Mouse (Mus musculus): ENCODE measurements around the gene Apoa4. TPM values are rescaled to one million over a fixed set of nuclear protein-coding genes. Genes with fewer than 3 reads are reported as not detected.

Apoa4 gene
- not detected for total RNA-seq (2023)

DNA sequence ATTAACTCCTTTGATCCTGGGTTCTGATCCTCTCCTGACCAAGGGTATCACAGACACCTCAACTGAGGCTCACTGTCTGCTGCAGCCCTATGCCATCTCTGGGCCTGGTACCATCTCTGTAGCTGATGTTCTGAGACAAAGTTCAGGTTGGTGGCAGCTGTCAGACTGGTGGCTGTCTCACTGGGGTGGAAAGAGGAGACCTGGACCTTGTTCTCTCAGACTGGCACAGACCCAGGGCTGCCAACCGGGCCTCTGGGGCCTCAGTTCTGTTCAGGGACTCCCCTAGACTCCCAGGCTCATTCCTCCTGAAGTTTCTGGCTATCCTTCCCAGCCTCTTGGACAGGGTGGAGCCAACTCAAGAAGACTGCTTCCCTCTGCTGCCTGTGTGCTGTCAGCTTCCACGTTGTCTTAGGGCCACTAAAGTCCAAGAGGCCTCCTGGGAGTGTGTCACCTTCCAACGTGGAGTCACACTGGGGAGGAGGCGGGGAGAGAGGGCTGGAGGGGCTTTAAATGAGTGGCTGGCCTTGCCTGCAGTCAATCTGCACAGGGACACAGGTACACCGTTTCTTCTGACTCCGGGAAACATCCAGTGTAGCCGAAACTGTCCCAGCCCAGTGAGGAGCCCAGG lies at the start of gene Apoa4:
Apoa4 (plus strand) TSS at position 171 of the 628 bp plus-strand sequence.

DNA sequence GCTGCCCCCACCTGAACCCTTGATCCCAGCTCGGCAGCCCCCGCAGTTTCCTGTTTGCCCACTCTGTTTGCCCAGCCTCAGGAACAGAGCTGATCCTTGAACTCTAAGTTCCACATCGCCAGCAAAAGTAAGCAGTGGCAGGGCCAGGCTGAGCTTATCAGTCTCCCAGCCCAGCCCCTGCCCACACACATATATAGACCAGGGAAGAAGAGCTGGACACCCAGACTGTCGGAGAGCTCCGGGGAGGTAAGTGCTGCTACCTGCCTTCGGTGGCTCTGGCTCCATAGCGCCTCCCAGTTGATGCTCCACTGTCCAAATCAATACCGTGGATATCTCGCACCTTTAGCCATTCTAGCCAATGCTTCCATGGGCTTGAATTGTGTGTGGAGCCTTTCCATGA lies 12.0 kb upstream of the Apoa4 start, which contains the start of gene Apoa1:
Apoa1 (plus strand) TSS at position 90 of the 400 bp plus-strand sequence.

DNA sequence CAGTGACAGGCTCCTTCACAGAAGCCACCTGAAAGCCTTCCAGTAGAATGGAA lies 5.1 kb upstream of the Apoa4 start, which contains the start of gene Apoc3:
Apoc3 (minus strand) TSS at position 41 of the 53 bp plus-strand sequence.

DNA sequence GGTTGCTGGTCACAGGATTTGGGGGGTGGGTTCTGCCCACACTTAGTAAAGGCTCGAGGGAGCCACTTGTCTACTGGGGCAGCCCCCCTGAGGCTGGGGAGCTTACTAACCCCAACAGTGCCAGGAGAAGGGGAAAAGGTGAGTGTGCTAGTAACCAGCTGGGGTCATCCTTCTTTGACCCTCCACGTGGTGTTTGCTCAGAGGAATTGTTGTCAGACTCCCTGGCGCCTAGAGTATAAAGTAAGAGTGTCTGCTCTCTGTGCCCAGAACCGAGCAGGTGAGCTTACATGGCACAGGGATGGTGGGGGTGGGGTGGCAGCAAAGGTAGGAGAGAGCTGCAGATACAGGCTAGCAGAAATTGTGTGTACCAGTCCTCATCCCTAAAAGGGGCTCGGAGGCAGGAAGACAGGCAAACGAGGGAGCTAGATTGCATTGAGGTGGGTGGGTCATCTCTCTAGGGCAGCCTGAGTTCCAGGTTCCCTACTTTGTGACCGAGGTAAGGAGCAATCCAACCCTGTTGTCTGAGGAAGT lies 27.9 kb downstream of the Apoa4 start, which contains the start of gene Apoa5:
Apoa5 (plus strand) TSS at position 291 of the 531 bp plus-strand sequence.

DNA sequence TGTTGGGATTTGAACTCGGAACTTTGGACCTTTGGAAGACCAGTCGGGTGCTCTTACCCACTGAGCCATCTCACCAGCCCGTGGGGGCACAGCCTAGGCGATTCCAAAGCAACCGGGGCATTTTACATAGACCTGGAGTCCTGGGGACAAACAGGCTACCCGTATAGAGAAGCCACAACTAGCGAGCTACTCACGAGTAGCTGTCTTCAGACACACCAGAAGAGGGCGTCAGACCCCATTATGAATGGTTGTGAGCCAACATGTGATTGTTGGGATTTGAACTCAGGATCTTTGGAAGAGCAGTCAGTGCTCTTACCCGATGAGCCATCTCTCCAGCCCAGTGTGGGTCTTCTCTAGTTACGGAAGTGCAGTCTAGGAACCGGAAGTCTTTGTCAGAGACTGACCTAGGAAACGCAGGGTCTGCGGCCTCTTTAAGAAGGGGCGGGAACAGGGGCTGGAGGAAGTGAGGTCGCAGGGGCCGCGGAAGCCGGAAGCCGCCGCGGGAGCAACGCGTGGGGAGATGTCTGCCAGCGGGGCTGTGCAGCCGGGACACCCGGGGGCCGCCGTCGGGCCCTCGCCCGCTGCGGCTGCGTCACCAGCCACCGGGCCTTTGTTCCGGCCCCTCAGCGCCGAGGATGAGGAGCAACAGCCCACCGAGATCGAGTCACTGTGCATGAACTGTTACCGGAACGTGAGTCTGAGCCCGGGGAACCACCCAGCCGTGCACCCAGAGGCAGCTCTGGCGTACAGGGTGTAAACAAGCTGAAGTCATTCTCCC lies 32.4 kb downstream of the Apoa4 start, which contains the start of gene Zpr1:
Zpr1 (plus strand) TSS at position 388 of the 778 bp plus-strand sequence.

DNA sequence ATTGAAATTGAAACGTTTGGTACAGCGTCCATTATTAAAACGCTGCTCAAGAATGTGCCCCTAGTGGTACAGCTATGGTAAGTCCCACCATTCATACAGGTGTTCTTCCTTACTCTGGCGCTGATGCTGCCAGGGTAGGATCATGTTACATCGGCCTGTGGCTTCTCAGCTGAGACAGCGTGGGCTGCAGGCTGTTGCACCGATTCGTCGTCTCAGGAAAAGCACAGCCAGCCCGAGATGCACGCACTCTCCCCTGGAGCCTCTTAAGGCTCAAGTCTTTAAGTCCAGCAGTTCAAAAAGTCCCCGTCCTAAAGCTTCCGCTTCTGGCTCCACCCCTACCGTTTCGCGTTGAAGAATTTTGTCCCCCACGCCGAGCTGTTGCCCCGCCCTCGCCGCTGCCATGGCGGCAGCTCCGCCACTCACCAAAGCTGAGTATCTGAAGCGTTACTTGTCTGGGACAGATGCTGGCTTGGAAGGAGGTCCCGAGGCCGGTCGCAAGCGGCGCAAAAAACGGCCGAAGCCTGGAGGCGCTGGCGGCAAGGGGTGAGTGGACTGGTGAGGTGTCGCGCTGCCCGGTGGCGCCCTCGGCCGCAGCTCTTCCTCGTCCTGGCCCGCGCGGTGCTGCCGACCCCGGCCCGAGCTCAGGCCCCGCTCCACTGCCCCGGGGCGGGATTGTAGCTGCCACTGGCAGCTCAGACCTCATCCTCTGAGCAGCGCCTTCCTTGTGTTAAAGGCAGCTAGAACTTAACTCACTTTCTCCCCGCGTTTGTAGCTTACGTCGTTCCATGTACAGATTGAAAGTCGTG lies 42.3 kb downstream of the Apoa4 start, which contains the start of gene Bud13:
Bud13 (plus strand) TSS at position 378 of the 806 bp plus-strand sequence.

Other genes with a start within 250 kb of the Apoa4 start
- gene Pafah1b2, start 228.0 kb upstream of the Apoa4 start, total RNA-seq (2023): 10 to 100 TPM; 46.2 to 49.3 TPM
- gene Sik3, start 227.9 kb upstream of the Apoa4 start, total RNA-seq (2023): 10 to 100 TPM; 52.0 to 52.6 TPM
- gene Apoa1, start 12.1 kb upstream of the Apoa4 start, total RNA-seq (2023): not detected
- not detected for gene Apoc3, start 5.1 kb upstream of the Apoa4 start, total RNA-seq (2023)
- not detected for gene Apoa5, start 27.9 kb downstream of the Apoa4 start, total RNA-seq (2023)
- gene Zpr1, start 32.4 kb downstream of the Apoa4 start, total RNA-seq (2023): 10 to 100 TPM; 67.9 to 70.3 TPM
- gene Bud13, start 42.3 kb downstream of the Apoa4 start, total RNA-seq (2023): 10 to 100 TPM; 14.3 to 17.0 TPM
- not detected for gene 4931429L15Rik, start 79.3 kb downstream of the Apoa4 start, total RNA-seq (2023)